Mouse (Mus musculus): Measurements from ENCODE around the gene Ppm1h. TPM values are rescaled to one million over a fixed set of nuclear protein-coding genes. Genes with fewer than 3 reads are reported as not detected.
A peak's percentile ranks its signal among the peaks of the same experiment; 100 is the strongest.

Gene Ppm1h
- polyA plus RNA-seq, 1 experiment from 2014 or later = 8.8 TPM

DNA sequence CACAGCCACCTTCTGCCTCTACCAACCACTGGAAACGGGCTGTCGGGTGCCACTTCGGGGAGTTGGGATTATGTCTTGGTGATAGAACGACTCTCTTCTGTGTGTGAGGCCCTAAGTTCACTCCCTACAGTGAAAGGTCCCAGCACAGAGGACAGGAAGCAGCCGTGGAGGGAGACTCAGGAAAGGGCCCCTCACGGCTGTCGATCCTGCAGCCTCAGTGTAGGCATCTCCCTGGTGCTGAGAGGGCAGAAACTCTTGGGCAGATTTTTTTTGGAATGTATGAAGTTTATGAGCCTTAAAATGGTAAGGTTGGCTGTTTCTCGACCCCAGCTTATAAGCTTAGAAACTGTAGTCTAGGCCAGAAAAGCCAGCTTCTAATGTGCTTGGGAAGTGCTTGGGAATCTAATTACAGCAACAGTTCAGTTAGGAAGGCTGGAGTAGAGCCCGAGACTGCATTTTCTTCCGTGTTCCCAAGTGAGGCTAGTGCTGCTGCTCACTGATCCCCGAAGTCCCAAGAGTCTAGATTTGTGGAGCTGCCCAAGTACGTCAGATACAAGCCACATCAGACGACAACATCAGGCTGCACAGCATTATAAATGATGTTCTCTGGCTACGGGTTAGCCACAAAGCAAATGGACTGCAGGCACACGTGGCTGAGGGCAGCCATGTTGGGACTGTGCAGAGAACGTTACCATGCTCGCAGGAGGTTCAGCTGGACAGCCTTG, 177.6 kb downstream of the Ppm1h start:
- 89% methylated on average over 17 of the region's 17 CpGs for WGBS
- Histone ChIP-seq H3K4me1 (ENCODE audit: control insufficient read depth, insufficient read depth, low read length) (no peaks in the 10 kb centered on the region), H3K27ac (ENCODE audit: low read depth, low read length) (no peak overlapping the region), H3K4me3 (ENCODE audit: low read depth, low read length) (no peak overlapping the region), H3K9ac (ENCODE audit: low read length) (no peak overlapping the region), H3K4me2 (ENCODE audit: low read length) (no peak overlapping the region), H3K27me3 (replicated peaks; ENCODE audit: control insufficient read depth, insufficient read depth, low read length) (no peaks in the 10 kb centered on the region), H3K9me3 (replicated peaks; ENCODE audit: control insufficient read depth, low read length) (no peaks in the 10 kb centered on the region), H3K36me3 (ENCODE audit: control insufficient read depth, insufficient read depth, low read length) (no peaks in the 10 kb centered on the region)
- no peak for ATAC-seq
- DNase-seq (ENCODE audit: low spot score) = no peak

DNA sequence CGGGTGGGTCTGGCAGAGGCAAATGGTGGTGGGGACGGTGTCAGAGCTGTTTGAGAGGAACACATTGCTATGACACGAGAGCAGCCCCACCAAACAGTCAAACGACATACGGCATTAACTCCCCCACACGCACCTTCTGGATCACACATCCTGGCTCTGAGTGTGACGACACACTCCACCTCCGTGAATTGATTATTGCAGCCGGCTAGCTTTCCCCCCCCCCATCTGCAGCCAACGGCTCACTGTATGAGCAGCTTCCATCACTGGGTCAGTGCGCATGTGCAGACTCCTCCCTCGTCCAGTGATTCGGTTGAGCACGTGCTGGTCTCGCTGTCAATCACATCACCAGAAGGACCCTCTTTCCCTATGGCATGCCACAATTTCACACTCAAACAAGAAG, 178.6 kb downstream of the Ppm1h start:
- Histone ChIP-seq H3K4me3 (ENCODE audit: low read depth, low read length) (no peak overlapping the region), H3K9ac (ENCODE audit: low read length) (no peak overlapping the region), H3K4me2 (ENCODE audit: low read length) (no peak overlapping the region), H3K27me3 (replicated peaks; ENCODE audit: control insufficient read depth, insufficient read depth, low read length) (no peaks in the 10 kb centered on the region), H3K9me3 (replicated peaks; ENCODE audit: control insufficient read depth, low read length) (no peaks in the 10 kb centered on the region), H3K4me1 (ENCODE audit: control insufficient read depth, insufficient read depth, low read length) (peaks cover 3% of the 10 kb centered on the region; the same call in 1 of the 2 replicates), H3K36me3 (ENCODE audit: control insufficient read depth, insufficient read depth, low read length) (no peaks in the 10 kb centered on the region), H3K27ac (ENCODE audit: low read depth, low read length) (no peak overlapping the region)
- WGBS = 90% methylated on average over 15 of the region's 15 CpGs
- DNase-seq (ENCODE audit: low spot score) (no peak), ATAC-seq (no peak)

DNA sequence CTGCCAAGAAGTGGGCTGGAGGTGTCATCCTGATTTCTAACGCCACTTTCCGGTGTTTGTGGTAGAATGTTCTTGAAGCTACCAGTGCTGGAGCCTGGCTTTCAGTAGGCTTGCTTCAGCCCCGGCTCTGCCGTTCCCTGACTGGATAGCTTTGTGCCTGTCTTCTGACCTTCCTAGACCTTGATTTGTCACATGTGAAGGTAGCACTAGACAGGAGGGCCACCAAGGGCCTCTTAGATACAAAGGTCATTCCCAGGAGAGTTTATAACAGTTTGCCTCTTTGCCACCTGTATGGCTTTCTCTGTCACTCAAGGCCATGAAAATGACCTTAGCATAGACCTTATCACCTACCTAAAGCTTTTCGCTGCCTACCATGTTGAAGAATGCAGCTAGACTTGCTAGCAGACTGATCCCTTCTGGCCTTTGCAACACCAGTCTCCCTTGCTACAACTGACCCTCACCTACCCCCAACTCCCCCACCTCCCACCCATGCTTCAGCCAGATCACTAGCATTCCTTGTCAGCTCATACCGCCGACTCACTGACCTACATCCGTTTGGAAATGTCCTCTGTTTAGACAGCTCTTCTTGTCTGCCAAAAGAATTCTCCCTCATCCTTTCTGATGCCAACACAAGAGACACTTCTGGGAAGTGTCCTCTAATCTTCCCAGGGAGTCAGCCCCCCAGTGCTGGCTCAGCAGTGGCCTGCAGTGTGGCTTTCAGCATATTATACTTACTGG, 180.5 kb downstream of the Ppm1h start:
- DNase-seq (ENCODE audit: low spot score) = no peak
- Histone ChIP-seq H3K4me2 (ENCODE audit: low read length) (no peak overlapping the region), H3K27me3 (replicated peaks; ENCODE audit: control insufficient read depth, insufficient read depth, low read length) (no peaks in the 10 kb centered on the region), H3K4me3 (ENCODE audit: low read depth, low read length) (no peak overlapping the region), H3K36me3 (ENCODE audit: control insufficient read depth, insufficient read depth, low read length) (no peaks in the 10 kb centered on the region), H3K27ac (ENCODE audit: low read depth, low read length) (no peak overlapping the region), H3K4me1 (ENCODE audit: control insufficient read depth, insufficient read depth, low read length) (peaks cover 3% of the 10 kb centered on the region; the same call in 1 of the 2 replicates), H3K9me3 (replicated peaks; ENCODE audit: control insufficient read depth, low read length) (no peaks in the 10 kb centered on the region), H3K9ac (ENCODE audit: low read length) (no peak overlapping the region)
- 90% methylated on average over 8 of the region's 8 CpGs for WGBS
- no peak for ATAC-seq

DNA sequence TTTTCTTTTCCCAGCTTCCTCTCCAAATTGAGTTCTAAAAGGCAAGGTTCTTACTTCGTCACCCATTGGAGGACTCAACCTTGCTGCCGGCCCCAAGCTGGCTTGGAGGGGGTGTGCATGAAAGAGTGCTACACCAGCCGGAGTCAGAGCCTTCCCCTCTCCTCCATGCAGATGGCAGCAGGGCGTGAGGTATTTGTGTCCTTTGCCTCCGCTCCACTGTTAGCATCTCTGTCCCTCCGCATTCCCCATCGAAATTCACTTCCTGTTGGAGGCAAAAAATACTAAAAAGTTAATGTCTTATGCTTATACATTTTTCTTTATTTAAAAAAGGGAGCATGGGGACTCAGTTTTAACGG, 181.1 kb downstream of the Ppm1h start:
- 68% methylated on average over 8 of the region's 8 CpGs for WGBS
- H3K27ac ChIP-seq (ENCODE audit: low read depth, low read length) = no peak overlapping the region
- no peaks in the 10 kb centered on the region for H3K36me3 ChIP-seq (ENCODE audit: control insufficient read depth, insufficient read depth, low read length)
- H3K9me3 ChIP-seq (replicated peaks; ENCODE audit: control insufficient read depth, low read length) = no peaks in the 10 kb centered on the region
- no peaks in the 10 kb centered on the region for H3K27me3 ChIP-seq (replicated peaks; ENCODE audit: control insufficient read depth, insufficient read depth, low read length)
- no peak overlapping the region for H3K4me3 ChIP-seq (ENCODE audit: low read depth, low read length)
- no peak overlapping the region for H3K4me2 ChIP-seq (ENCODE audit: low read length)
- H3K9ac ChIP-seq (ENCODE audit: low read length) = no peak overlapping the region
- ATAC-seq = no peak
- no peak for DNase-seq (ENCODE audit: low spot score)
- peaks cover 3% of the 10 kb centered on the region; the same call in 1 of the 2 replicates for H3K4me1 ChIP-seq (ENCODE audit: control insufficient read depth, insufficient read depth, low read length)

DNA sequence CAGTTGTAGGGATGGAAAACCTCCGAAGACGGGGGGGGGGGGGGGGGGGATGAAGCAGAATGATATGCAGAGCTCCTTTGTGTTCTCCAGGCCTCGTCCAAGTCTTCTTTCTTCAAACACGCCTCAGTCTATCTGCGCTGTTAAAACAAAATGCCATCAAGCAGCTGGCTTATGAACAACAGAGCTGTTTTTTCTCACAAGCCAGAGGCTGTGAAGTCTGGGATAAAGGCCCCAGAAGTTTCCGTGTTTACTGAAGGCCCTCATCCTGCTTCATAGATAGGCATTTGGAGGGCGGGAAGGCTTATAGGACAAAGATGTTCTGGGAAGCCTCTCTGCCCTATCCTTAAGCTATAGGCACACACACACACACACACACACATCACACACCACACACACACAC, 181.5 kb downstream of the Ppm1h start:
- 57% methylated on average over 7 of the region's 7 CpGs for WGBS
- DNase-seq (ENCODE audit: low spot score) (no peak), ATAC-seq (no peak)
- Histone ChIP-seq H3K4me3 (ENCODE audit: low read depth, low read length) (no peak overlapping the region), H3K4me1 (ENCODE audit: control insufficient read depth, insufficient read depth, low read length) (peaks cover 3% of the 10 kb centered on the region; the same call in 1 of the 2 replicates), H3K36me3 (ENCODE audit: control insufficient read depth, insufficient read depth, low read length) (no peaks in the 10 kb centered on the region), H3K9me3 (replicated peaks; ENCODE audit: control insufficient read depth, low read length) (no peaks in the 10 kb centered on the region), H3K9ac (ENCODE audit: low read length) (no peak overlapping the region), H3K27me3 (replicated peaks; ENCODE audit: control insufficient read depth, insufficient read depth, low read length) (no peaks in the 10 kb centered on the region), H3K27ac (ENCODE audit: low read depth, low read length) (no peak overlapping the region), H3K4me2 (ENCODE audit: low read length) (no peak overlapping the region)

DNA sequence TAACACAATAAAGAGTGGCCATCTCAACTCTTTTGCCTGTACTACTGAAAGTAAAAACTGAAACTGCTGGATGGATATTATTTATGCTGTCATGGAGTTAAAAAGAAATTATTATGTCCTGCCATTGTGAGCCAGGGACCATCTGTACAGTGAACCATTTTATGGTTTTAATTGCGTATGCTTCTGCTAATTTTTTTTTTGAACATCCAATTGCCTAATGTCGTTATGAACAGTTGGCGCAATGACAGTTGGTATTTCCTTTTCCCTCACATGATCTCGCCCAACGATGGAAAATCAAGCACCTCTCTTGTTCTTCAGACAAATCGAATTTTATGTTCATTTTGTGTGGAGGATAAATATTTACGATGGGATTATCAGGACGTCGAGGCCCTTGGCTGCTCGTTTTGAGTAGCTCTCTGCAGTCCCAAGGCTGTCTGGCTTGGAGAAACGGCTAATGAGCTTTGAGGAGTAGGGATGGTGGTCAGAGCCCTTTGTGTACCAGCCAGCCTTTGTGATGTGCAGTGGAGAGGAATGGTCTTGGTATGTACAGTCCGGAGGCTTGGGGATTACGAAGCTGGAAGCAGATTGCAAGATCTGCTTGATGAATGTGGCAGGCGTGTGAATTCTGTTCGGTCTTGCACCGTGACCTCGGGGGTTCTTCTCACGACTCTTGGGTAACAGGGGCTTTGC, 183.3 kb downstream of the Ppm1h start:
- H3K4me3 ChIP-seq (ENCODE audit: low read depth, low read length) = no peak overlapping the region
- peaks cover 3% of the 10 kb centered on the region; the same call in 1 of the 2 replicates for H3K4me1 ChIP-seq (ENCODE audit: control insufficient read depth, insufficient read depth, low read length)
- H3K9ac ChIP-seq (ENCODE audit: low read length) = no peak overlapping the region
- no peaks in the 10 kb centered on the region for H3K9me3 ChIP-seq (replicated peaks; ENCODE audit: control insufficient read depth, low read length)
- no peak overlapping the region; the same call in 1 of the 2 replicates for H3K27ac ChIP-seq (ENCODE audit: low read depth, low read length)
- no peak overlapping the region for H3K4me2 ChIP-seq (ENCODE audit: low read length)
- ATAC-seq = peak; percentile 61
- H3K36me3 ChIP-seq (ENCODE audit: control insufficient read depth, insufficient read depth, low read length) = no peaks in the 10 kb centered on the region
- WGBS = 50% methylated on average over 18 of the region's 18 CpGs
- no peaks in the 10 kb centered on the region for H3K27me3 ChIP-seq (replicated peaks; ENCODE audit: control insufficient read depth, insufficient read depth, low read length)
- DNase-seq (ENCODE audit: low spot score) = peak; percentile 22

DNA sequence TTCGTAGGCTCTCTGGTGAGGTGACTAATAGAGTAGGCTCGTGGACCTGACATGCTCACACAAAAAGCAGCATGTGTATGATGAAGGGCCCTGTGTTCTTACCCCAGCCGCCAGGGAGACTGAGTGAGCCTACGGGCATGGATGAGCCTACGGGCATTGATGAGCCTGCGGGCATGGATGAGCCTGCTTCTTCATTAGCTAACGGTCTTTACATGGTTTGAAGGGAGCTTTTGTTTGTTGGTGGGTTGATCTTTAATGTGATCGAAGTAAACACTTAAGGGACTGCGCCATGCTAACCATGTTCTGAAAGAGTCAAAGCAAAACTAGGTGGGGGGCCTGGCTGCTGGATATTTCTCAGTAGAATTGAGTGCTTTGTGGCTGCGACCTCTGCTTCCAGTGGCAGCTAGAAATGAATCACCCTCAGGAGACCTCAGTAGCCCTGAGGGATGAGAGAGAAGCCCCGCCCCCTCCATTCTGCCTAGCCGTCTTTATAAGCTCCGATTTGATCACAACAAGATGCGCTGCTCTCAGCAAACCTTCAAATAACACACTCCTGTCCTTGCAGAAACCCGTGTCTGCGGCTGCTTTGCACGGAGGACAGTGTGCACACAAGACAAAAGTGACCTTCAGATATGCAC, 183.9 kb downstream of the Ppm1h start:
- no peaks in the 10 kb centered on the region for H3K36me3 ChIP-seq (ENCODE audit: control insufficient read depth, insufficient read depth, low read length)
- H3K4me3 ChIP-seq (ENCODE audit: low read depth, low read length) = no peak overlapping the region
- no peak overlapping the region for H3K27ac ChIP-seq (ENCODE audit: low read depth, low read length)
- WGBS = 66% methylated on average over 17 of the region's 17 CpGs
- DNase-seq (ENCODE audit: low spot score) = no peak
- ATAC-seq = peak; percentile 19; the same call in 1 of the 2 replicates
- no peak overlapping the region for H3K4me2 ChIP-seq (ENCODE audit: low read length)
- H3K9me3 ChIP-seq (replicated peaks; ENCODE audit: control insufficient read depth, low read length) = no peaks in the 10 kb centered on the region
- no peaks in the 10 kb centered on the region for H3K27me3 ChIP-seq (replicated peaks; ENCODE audit: control insufficient read depth, insufficient read depth, low read length)
- peaks cover 3% of the 10 kb centered on the region; the same call in 1 of the 2 replicates for H3K4me1 ChIP-seq (ENCODE audit: control insufficient read depth, insufficient read depth, low read length)
- H3K9ac ChIP-seq (ENCODE audit: low read length) = no peak overlapping the region

DNA sequence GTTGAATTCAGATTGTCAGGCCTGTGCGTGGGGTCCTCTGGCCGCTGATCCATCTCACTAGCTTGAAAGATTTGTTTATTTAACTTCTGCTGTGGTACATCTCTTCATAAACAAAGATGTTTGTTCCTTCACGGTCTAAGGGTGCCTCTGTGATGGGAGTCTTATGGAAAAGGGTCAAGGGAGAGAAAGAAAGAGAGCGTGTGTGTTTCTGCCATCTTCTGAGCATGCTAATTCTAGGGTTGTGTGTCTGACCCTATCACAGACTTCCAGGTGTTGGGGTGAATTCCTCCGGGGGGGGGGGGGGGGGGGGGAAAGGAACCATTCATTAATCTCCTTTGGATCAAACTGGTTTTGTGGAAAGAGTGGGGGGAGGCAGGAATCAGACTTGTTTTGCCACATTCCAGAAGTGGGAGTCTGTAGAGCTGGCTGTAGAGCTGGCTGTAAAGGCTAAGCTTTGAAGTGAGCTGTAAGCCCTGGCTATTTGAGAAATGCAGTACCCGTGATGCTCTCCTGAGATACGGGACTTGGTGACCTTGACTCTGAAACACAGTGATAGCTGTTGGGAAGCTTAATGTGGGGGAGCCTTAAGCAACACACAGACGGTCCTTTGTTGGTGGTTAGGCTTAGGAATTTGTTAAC, 191.4 kb downstream of the Ppm1h start:
- Histone ChIP-seq H3K36me3 (ENCODE audit: control insufficient read depth, insufficient read depth, low read length) (no peaks in the 10 kb centered on the region), H3K27ac (ENCODE audit: low read depth, low read length) (no peak overlapping the region), H3K4me1 (ENCODE audit: control insufficient read depth, insufficient read depth, low read length) (no peaks in the 10 kb centered on the region), H3K9me3 (replicated peaks; ENCODE audit: control insufficient read depth, low read length) (no peaks in the 10 kb centered on the region), H3K4me2 (ENCODE audit: low read length) (no peak overlapping the region), H3K9ac (ENCODE audit: low read length) (no peak overlapping the region), H3K4me3 (ENCODE audit: low read depth, low read length) (no peak overlapping the region), H3K27me3 (replicated peaks; ENCODE audit: control insufficient read depth, insufficient read depth, low read length) (no peaks in the 10 kb centered on the region)
- ATAC-seq = no peak
- no peak for DNase-seq (ENCODE audit: low spot score)
- WGBS = 72% methylated on average over 8 of the region's 8 CpGs
